Mouse (Mus musculus) thymus, adult 2 months (tissue): ENCODE measurements around the gene Olfr1491. TPM values are rescaled to one million over a fixed set of nuclear protein-coding genes. Genes with fewer than 3 reads are reported as not detected.

ENCODE experiments used
- DNase-seq: peaks from one replicate; pipeline ENCODE4 v3.0.0; 2021
- H3K27ac ChIP-seq: fragments of 200-500 bp; 2 replicates; pipeline ENCODE4 v1.5.1; 2012; ENCODE audit warnings: low read length, control low read depth; ENCODE audit not compliant: control insufficient read depth, insufficient read depth
- H3K27me3 ChIP-seq: fragments of 200-500 bp; 2 replicates; pipeline ENCODE4 v1.6.1; 2012; ENCODE audit warnings: mild to moderate bottlenecking, low read length, moderate library complexity, mixed read lengths; ENCODE audit not compliant: control insufficient read depth, insufficient read depth
- H3K36me3 ChIP-seq: fragments of 200-500 bp; 2 replicates; pipeline ENCODE4 v1.6.1; 2012; ENCODE audit warnings: mild to moderate bottlenecking, low read length, moderate library complexity; ENCODE audit not compliant: control insufficient read depth, insufficient read depth
- H3K4me1 ChIP-seq: fragments of 200-500 bp; replicated peaks from 2 replicates; pipeline ENCODE4 v1.6.1; 2012; ENCODE audit warnings: low read length; ENCODE audit not compliant: control insufficient read depth, insufficient read depth
- H3K4me3 ChIP-seq: fragments of 200-500 bp; 2 replicates; pipeline ENCODE4 v1.5.1; 2012; ENCODE audit warnings: mild to moderate bottlenecking, low read length, control low read depth, moderate library complexity; ENCODE audit not compliant: control insufficient read depth, insufficient read depth
- CTCF ChIP-seq: fragments of 200-500 bp; IDR thresholded peaks from 2 replicates; pipeline ENCODE4 v1.5.1; 2012; ENCODE audit warnings: mild to moderate bottlenecking, control low read depth, low read length, moderate library complexity, borderline replicate concordance; ENCODE audit not compliant: control insufficient read depth, poor library complexity, insufficient read depth; ENCODE audit errors: extremely low read depth
- POLR2A ChIP-seq: fragments of 200-500 bp; IDR thresholded peaks from 2 replicates; pipeline ENCODE4 v1.6.1; 2012; ENCODE audit warnings: mild to moderate bottlenecking, low read length, control low read depth, moderate library complexity; ENCODE audit not compliant: control insufficient read depth, poor library complexity, insufficient read depth; ENCODE audit errors: extremely low read depth
- WGBS: fragments of 180-500 bp; shearing (Covaris S2); methylation state at CpG from one replicate; pipeline ENCODE4 v1.1.7; 2018; 5-methylcytosine and 5-hydroxymethylcytosine counted together
- polyA plus RNA-seq: library from polyadenylated mRNA; depleted of rRNA; stranded (reverse); fragments of >200 nt; gene quantifications from 2 replicates; pipeline ENCODE4 v1.2.3, GENCODE M21; 2012; rRNA removed

Gene Olfr1491
- polyA plus RNA-seq, result not detected in 2 replicates

- Histone ChIP-seq H3K27me3 (no peaks in the 10 kb centered on the region), H3K36me3 (no peaks in the 10 kb centered on the region), H3K4me1 (no peaks in the 10 kb centered on the region), H3K27ac (no peak within 1 kb of the TSS), H3K4me3 (no peak within 1 kb of the TSS)
- 80% methylated on average over 3 of the region's 3 CpGs for WGBS
- no peak for DNase-seq
- TF ChIP-seq POLR2A, result no peak
- TF ChIP-seq CTCF, result no peak
These were observed at the start of gene Olfr1491 for GRCm38 (mm10) chr19:13696968-13697367. TSS of gene Olfr1491 (plus strand) at chr19:13697268.

- WGBS, result 85% methylated on average over 1 of the region's 1 CpGs
- no peaks in the 10 kb centered on the region for H3K27me3 ChIP-seq
- H3K36me3 ChIP-seq, result no peaks in the 10 kb centered on the region
- DNase-seq, result no peak
- H3K4me3 ChIP-seq, result no peak within 1 kb of the TSS
- no peaks in the 10 kb centered on the region for H3K4me1 ChIP-seq
- no peak within 1 kb of the TSS for H3K27ac ChIP-seq
- no peak for TF ChIP-seq CTCF
- no peak for TF ChIP-seq POLR2A
These were observed 46.3 kb upstream of the Olfr1491 start, which contains the start of gene Olfr1490 for GRCm38 (mm10) chr19:13650791-13651190. TSS of gene Olfr1490 (plus strand) at chr19:13651091.

- Histone ChIP-seq H3K27me3 (no peaks in the 10 kb centered on the region), H3K36me3 (no peaks in the 10 kb centered on the region), H3K4me1 (no peaks in the 10 kb centered on the region), H3K27ac (no peak within 1 kb of the TSS), H3K4me3 (no peak within 1 kb of the TSS)
- no peak for DNase-seq
- no peak for TF ChIP-seq POLR2A
- no peak for TF ChIP-seq CTCF
- 50% methylated on average over 2 of the region's 2 CpGs for WGBS
These were observed 25.9 kb downstream of the Olfr1491 start, which contains the start of gene Olfr1493-ps1 for GRCm38 (mm10) chr19:13722978-13723377. TSS of gene Olfr1493-ps1 (plus strand) at chr19:13723278.

GRCm38 (mm10) chr19:13739428-13739827, 42.4 kb downstream of the Olfr1491 start, which contains the start of gene Olfr1494:
TSS of gene Olfr1494 (plus strand) at chr19:13739728.
- Histone ChIP-seq H3K27me3 (no peaks in the 10 kb centered on the region), H3K27ac (no peak within 1 kb of the TSS), H3K4me1 (no peaks in the 10 kb centered on the region), H3K36me3 (no peaks in the 10 kb centered on the region), H3K4me3 (no peak within 1 kb of the TSS)
- DNase-seq, result no peak
- TF ChIP-seq CTCF (no peak), POLR2A (no peak)
- WGBS, result 91% methylated on average over 4 of the region's 4 CpGs

GRCm38 (mm10) chr19:13749366-13749765, 52.3 kb downstream of the Olfr1491 start:
- no peaks in the 10 kb centered on the region for H3K4me1 ChIP-seq
- WGBS, result 96% methylated on average over 1 of the region's 1 CpGs
- H3K36me3 ChIP-seq, result no peaks in the 10 kb centered on the region
- no peaks in the 10 kb centered on the region for H3K27me3 ChIP-seq
- TF ChIP-seq CTCF (no peak), POLR2A (no peak)
- no peak for DNase-seq
- no peak overlapping the region for H3K27ac ChIP-seq
- H3K4me3 ChIP-seq, result no peak overlapping the region

Other genes with a start within 250 kb of the Olfr1491 start
- not detected in 2 replicates for gene Olfr1472, start 241.2 kb upstream of the Olfr1491 start, polyA plus RNA-seq
- not detected in 2 replicates for gene Olfr1474, start 227.7 kb upstream of the Olfr1491 start, polyA plus RNA-seq
- not detected in 2 replicates for gene Olfr1475, start 217.1 kb upstream of the Olfr1491 start, polyA plus RNA-seq
- not detected in 2 replicates for gene Olfr1477, start 196.7 kb upstream of the Olfr1491 start, polyA plus RNA-seq
- gene Olfr1480, start 169.4 kb upstream of the Olfr1491 start, polyA plus RNA-seq, result not detected in 2 replicates
- not detected in 2 replicates for gene Olfr1484, start 113.8 kb upstream of the Olfr1491 start, polyA plus RNA-seq
- not detected in 2 replicates for gene Olfr1487, start 79.9 kb upstream of the Olfr1491 start, polyA plus RNA-seq
- gene Olfr1489, start 65.6 kb upstream of the Olfr1491 start, polyA plus RNA-seq, result not detected in 2 replicates
- gene Olfr1490, start 46.2 kb upstream of the Olfr1491 start, polyA plus RNA-seq, result not detected in 2 replicates
- not detected in 2 replicates for gene Olfr1493-ps1, start 26.0 kb downstream of the Olfr1491 start, polyA plus RNA-seq
- not detected in 2 replicates for gene Olfr1494, start 42.5 kb downstream of the Olfr1491 start, polyA plus RNA-seq
- gene Olfr1495, start 67.3 kb downstream of the Olfr1491 start, polyA plus RNA-seq, result not detected in 2 replicates
- not detected in 2 replicates for gene Olfr1496, start 80.6 kb downstream of the Olfr1491 start, polyA plus RNA-seq
- not detected in 2 replicates for gene Olfr1497, start 100.9 kb downstream of the Olfr1491 start, polyA plus RNA-seq
- not detected in 2 replicates for gene Olfr1499, start 122.2 kb downstream of the Olfr1491 start, polyA plus RNA-seq
- gene Olfr1500, start 133.2 kb downstream of the Olfr1491 start, polyA plus RNA-seq, result not detected in 2 replicates
- gene Olfr1501, start 153.4 kb downstream of the Olfr1491 start, polyA plus RNA-seq, result not detected in 2 replicates
- gene Olfr1502, start 164.5 kb downstream of the Olfr1491 start, polyA plus RNA-seq, result not detected in 2 replicates
- not detected in 2 replicates for gene Olfr1504, start 200.7 kb downstream of the Olfr1491 start, polyA plus RNA-seq
- gene Olfr1505, start 216.3 kb downstream of the Olfr1491 start, polyA plus RNA-seq, result not detected in 2 replicates